Mouse (Mus musculus) brain, adult 10 weeks (tissue): ENCODE data around the gene B230217C12Rik. TPM values are rescaled to one million over a fixed set of nuclear protein-coding genes. Genes with fewer than 3 reads are reported as not detected.

Experiments
- polyA plus RNA-seq: library from polyadenylated mRNA; stranded (reverse); fragments of 350-450 nt; fragmentation: Illumina TruSeq; extraction: RNeasy Lipid Tissue Mini Kit (QIAGEN cat#74804); gene quantifications from one replicate; pipeline ENCODE4 v1.2.3, GENCODE M21; 2015; ENCODE audit warnings: low read depth, low replicate concordance

B230217C12Rik gene
- polyA plus RNA-seq = 102 TPM

DNA sequence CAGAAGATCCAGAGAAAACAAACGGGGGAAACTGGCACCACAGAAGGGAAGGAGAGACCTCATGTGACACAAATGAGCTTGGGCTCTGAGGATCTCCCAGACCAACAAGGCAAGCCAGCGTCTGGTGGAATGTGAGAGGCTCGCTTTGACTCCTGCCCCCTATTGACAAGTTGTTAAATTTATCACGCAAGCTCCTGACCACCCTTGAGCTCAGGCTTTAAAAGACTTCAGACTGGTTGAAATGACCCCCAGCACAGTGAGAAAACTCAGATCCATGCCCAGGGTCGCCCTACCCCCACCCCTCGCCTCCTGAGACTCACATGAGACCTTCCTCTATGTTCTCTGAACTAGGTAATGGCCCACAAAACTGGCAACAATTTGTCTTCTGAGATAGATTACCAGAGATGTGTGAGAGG lies at the start of gene B230217C12Rik:
Gene B230217C12Rik (plus strand): TSS at position 242 of the 416 bp plus-strand sequence.

DNA sequence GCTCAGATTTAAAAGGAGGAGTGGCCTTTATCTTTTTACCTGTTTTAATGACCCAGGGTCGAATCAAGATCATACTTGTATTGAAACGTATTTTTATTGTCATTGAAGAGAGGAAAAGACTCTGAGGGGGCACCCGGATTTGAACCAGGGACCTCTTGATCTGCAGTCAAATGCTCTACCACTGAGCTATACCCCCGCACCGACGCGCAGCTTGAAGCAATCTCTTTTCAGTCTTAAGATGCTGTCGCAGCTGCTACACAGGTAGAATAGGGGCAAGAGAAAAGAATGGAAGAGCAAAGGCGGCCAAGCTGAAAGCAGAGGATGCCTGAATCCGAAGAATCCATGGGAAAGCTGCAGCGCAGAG lies 41.8 kb upstream of the B230217C12Rik start, which contains the start of gene Lasp1:
Gene Lasp1 (plus strand): TSS at position 219 of the 364 bp plus-strand sequence.

DNA sequence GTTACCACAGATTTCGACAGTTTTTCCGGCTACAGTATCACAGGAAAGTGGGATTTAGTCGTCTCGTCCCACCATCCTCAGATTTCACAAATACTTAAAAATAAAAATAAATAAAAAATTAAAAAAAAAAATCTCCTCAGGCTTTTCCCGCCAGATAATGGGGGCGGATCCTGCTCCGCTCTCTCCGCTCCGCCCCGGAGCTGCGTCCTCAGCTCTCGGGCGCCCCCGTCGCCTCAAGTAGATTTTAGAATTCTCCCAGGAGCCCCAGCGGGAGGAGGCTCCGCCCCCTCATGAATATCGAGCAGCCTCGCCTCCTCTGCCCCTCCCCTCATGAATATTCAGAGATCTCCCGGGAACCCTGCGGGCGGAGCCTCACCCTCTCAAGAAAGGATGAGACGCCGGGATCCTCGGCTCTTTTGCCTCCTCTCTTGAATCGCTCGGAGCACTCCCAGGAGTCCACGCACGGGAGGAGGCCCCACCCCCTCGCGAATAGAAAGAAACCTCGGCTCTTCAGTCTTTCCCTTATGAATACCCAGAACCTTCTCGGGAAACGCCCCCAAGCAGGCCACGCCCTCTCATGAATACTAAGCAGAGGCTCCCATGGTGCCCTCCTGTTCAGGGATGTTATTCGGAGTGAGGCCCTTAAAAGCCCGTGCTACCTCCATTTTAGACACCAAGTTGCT lies 43.5 kb downstream of the B230217C12Rik start, which contains the start of gene Fbxo47:
Gene Fbxo47 (minus strand): TSS at position 237 of the 683 bp plus-strand sequence.

Other genes starting within 250 kb of the B230217C12Rik start
- 46.9 TPM for gene Epop, start 211.1 kb upstream of the B230217C12Rik start, polyA plus RNA-seq
- 50.7 TPM for gene Mllt6, start 177.4 kb upstream of the B230217C12Rik start, polyA plus RNA-seq
- 74.5 TPM for gene Cisd3, start 155.0 kb upstream of the B230217C12Rik start, polyA plus RNA-seq
- gene Pcgf2, start 140.3 kb upstream of the B230217C12Rik start, polyA plus RNA-seq = 28.3 TPM
- gene Psmb3, start 137.4 kb upstream of the B230217C12Rik start, polyA plus RNA-seq = 222 TPM
- 77.9 TPM for gene Pip4k2b, start 96.1 kb upstream of the B230217C12Rik start, polyA plus RNA-seq
- gene Cwc25, start 74.2 kb upstream of the B230217C12Rik start, polyA plus RNA-seq = 11.9 TPM
- gene 1700001P01Rik, start 64.9 kb upstream of the B230217C12Rik start, polyA plus RNA-seq = 0.92 TPM
- gene Rpl23, start 58.3 kb upstream of the B230217C12Rik start, polyA plus RNA-seq = 513 TPM
- gene Lasp1, start 41.8 kb upstream of the B230217C12Rik start, polyA plus RNA-seq = 94.8 TPM
- 2.6 TPM for gene Fbxo47, start 43.4 kb downstream of the B230217C12Rik start, polyA plus RNA-seq
- 25.0 TPM for gene Plxdc1, start 145.7 kb downstream of the B230217C12Rik start, polyA plus RNA-seq
- 3.8 TPM for gene Arl5c, start 155.4 kb downstream of the B230217C12Rik start, polyA plus RNA-seq
- gene Cacnb1, start 182.3 kb downstream of the B230217C12Rik start, polyA plus RNA-seq = 89.6 TPM
- 1,548 TPM for gene Rpl19, start 185.9 kb downstream of the B230217C12Rik start, polyA plus RNA-seq
- gene Stac2, start 212.7 kb downstream of the B230217C12Rik start, polyA plus RNA-seq = 83.1 TPM